Mouse (Mus musculus) intestine, postnatal 0 days (tissue): ENCODE data around the gene Ackr2. TPM values are rescaled to one million over a fixed set of nuclear protein-coding genes. Genes with fewer than 3 reads are reported as not detected.

ENCODE experiments used
- ATAC-seq: fragments of 200-750 bp; cut with Nextera tagmentation; 2 replicates; pipeline ENCODE4 v1.8.0; 2017; ENCODE audit warnings: mild to moderate bottlenecking, moderate TSS enrichment, moderate library complexity
- H3K27ac ChIP-seq: fragments of 300-500 bp; sonication (generic); 2 replicates; pipeline ENCODE4 v1.5.1; 2014; ENCODE audit warnings: mild to moderate bottlenecking, low read depth, low read length, moderate library complexity
- H3K27me3 ChIP-seq: fragments of 300-500 bp; sonication (generic); replicated peaks from 2 replicates; pipeline ENCODE4 v1.6.1; 2014; ENCODE audit warnings: low read length, mixed read lengths; ENCODE audit not compliant: control insufficient read depth, insufficient read depth
- H3K36me3 ChIP-seq: fragments of 300-500 bp; sonication (generic); 2 replicates; pipeline ENCODE4 v1.6.1; 2014; ENCODE audit warnings: mild to moderate bottlenecking, moderate library complexity; ENCODE audit not compliant: control insufficient read depth, insufficient read depth
- H3K4me1 ChIP-seq: fragments of 300-500 bp; sonication (generic); replicated peaks from 2 replicates; pipeline ENCODE4 v1.6.1; 2014; ENCODE audit warnings: antibody characterized with exemption, low read length, mixed read lengths; ENCODE audit not compliant: control insufficient read depth, insufficient read depth
- H3K4me2 ChIP-seq: fragments of 300-500 bp; sonication (generic); replicated peaks from 2 replicates; pipeline ENCODE4 v1.6.1; 2014; ENCODE audit warnings: low read depth, mild to moderate bottlenecking, moderate library complexity
- H3K4me3 ChIP-seq: fragments of 300-500 bp; sonication (generic); 2 replicates; pipeline ENCODE4 v1.5.1; 2014; ENCODE audit warnings: low read depth, low read length
- H3K9ac ChIP-seq: fragments of 300-500 bp; sonication (generic); 2 replicates; pipeline ENCODE4 v1.6.1; 2014; ENCODE audit warnings: mild to moderate bottlenecking, low read depth, low read length
- H3K9me3 ChIP-seq: fragments of 300-500 bp; sonication (generic); 2 replicates; pipeline ENCODE4 v1.6.1; 2016; ENCODE audit warnings: mixed run types; ENCODE audit not compliant: control insufficient read depth
- CTCF ChIP-seq: sonication (generic); IDR thresholded peaks from 2 replicates; pipeline ENCODE4 v1.5.1; 2016; ENCODE audit warnings: low read depth, mild to moderate bottlenecking, control low read depth, antibody characterized with exemption, moderate library complexity
- WGBS: fragments of 180-500 bp; shearing (Covaris S2); extraction: QIAGEN DNeasy Blood & Tissue Kit; methylation state at CpG from one replicate; pipeline ENCODE4 v1.1.7; 2014; 5-methylcytosine and 5-hydroxymethylcytosine counted together
- polyA plus RNA-seq: library from polyadenylated mRNA; unstranded; fragments of >200 nt; fragmentation: Nextera tagmentation; extraction: Ambion mirVana; gene quantifications from 2 replicates; pipeline ENCODE4 v1.2.1, GENCODE M21; 2015

Ackr2 gene
- polyA plus RNA-seq, 1 experiment from 2014 or later = 1.1 TPM

DNA sequence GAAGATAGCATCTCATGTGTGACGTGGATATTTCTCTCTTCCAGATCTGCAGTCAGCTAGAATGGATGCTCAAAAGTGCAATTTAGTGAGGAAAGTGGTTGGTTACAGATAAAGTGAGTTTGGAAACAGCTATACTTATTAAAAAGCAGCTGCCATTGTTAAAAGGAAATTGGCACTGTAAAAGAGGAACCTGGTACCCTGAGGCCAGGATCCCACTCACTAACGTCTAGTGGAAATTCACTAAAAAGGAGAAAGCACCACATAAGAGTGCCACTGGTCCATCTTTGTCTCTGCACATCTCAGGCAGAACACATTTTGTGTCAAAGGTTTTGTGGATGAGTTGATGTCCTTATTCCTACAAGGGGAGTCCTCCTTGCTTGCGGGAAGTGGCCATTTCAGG lies 45.5 kb downstream of the Ackr2 start:
- no peak for ATAC-seq
- Histone ChIP-seq H3K27me3 (no peaks in the 10 kb centered on the region), H3K4me3 (no peak overlapping the region), H3K9ac (no peak overlapping the region), H3K4me1 (no peaks in the 10 kb centered on the region), H3K36me3 (no peaks in the 10 kb centered on the region), H3K27ac (no peak overlapping the region), H3K9me3 (no peaks in the 10 kb centered on the region), H3K4me2 (no peak overlapping the region)
- no peak for TF ChIP-seq CTCF
- WGBS = 80% methylated on average over 3 of the region's 3 CpGs

DNA sequence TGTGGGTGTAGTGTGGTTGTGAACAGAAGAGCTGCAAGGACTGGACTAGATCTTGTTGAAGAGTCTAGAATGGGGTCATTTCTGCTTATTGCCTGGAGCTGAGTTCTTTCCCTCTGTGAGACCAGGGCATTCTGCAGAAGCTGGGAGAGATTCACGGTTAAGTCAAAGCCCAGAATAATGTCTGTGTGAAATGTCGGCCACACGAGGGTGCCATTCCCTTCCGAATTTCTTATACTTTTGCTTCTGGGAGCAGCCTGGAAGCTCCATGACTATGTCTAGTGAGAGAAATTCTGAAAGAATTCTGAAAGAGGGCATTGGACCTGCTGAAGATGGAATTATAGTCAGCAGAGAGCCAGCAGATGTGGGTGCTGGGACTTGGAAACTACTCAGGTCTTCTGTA lies 49.6 kb downstream of the Ackr2 start:
- H3K9ac ChIP-seq = no peak overlapping the region
- H3K9me3 ChIP-seq = no peaks in the 10 kb centered on the region
- H3K36me3 ChIP-seq = no peaks in the 10 kb centered on the region
- H3K4me3 ChIP-seq = no peak overlapping the region
- WGBS = 1% methylated on average over 4 of the region's 4 CpGs
- H3K4me2 ChIP-seq = no peak overlapping the region
- peaks cover 5% of the 10 kb centered on the region; the same call in 1 of the 2 replicates for H3K4me1 ChIP-seq
- TF ChIP-seq CTCF = peak; percentile 80
- no peaks in the 10 kb centered on the region for H3K27me3 ChIP-seq
- ATAC-seq = no peak
- no peak overlapping the region for H3K27ac ChIP-seq

DNA sequence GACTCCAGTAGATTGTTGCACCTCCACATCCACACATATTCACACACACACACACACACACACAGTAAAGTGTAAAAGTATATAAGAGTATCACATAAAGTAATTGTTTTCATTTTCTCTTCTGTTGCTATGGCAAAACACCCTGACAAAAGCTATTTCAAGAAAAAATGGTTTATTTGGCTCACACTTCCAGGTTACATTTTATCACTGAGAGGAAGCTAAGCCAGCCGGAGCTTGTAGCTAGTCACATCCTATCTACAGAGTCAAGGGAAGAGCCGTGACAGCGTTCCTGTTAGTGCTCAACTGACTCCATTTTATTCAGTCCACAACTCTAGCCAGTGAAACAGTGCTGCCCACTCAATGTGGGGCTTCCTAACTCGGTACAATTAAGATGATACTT lies 50.3 kb downstream of the Ackr2 start:
- no peaks in the 10 kb centered on the region for H3K36me3 ChIP-seq
- no peak overlapping the region for H3K4me2 ChIP-seq
- no peaks in the 10 kb centered on the region for H3K9me3 ChIP-seq
- no peak overlapping the region for H3K27ac ChIP-seq
- TF ChIP-seq CTCF = no peak
- H3K27me3 ChIP-seq = no peaks in the 10 kb centered on the region
- peaks cover 5% of the 10 kb centered on the region; the same call in 1 of the 2 replicates for H3K4me1 ChIP-seq
- no peak overlapping the region for H3K4me3 ChIP-seq
- H3K9ac ChIP-seq = no peak overlapping the region
- ATAC-seq = no peak
- 64% methylated on average over 4 of the region's 4 CpGs for WGBS

DNA sequence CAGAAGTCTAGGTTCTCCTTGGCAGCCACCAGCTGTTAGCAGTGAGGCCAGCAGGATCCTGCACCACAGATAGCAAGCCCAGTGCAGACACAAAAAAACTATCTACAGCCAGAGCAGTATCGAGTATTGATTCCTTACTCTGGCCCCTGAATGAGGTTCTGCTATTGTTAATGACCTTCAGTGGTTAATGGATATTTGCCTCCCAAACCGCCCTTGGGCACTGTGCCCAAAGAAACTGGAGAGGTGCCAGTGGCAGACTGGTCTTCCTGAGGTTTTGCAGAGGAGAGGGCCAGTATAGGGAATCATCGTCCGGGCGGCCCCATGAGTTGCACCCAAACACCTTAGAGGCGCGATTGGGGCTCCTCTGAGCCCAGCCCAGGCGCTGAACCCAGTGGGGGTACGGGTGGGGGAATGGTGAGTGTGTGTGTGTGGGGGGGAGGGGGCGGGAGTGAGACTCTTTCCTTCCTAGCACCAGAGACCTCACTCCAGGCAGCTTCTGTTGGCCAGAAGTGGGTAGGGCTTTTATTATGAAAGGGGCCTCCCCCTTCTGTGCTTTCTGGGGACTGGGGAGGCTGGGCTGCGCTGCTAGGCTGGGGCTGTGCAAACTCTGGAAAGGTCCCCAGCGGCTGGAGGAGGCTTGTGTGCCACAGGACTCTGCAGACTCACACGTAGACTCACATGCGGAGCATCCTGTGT lies 52.4 kb downstream of the Ackr2 start, which contains the start of gene Fam198a:
Fam198a (plus strand) TSS at position 571 of the 696 bp plus-strand sequence.
- no peak for TF ChIP-seq CTCF
- H3K27me3 ChIP-seq = no peaks in the 10 kb centered on the region
- no peak within 1 kb of the TSS; the same call in 1 of the 2 replicates for H3K27ac ChIP-seq
- 5% methylated on average over 14 of the region's 14 CpGs for WGBS
- H3K4me1 ChIP-seq = peaks cover 5% of the 10 kb centered on the region; the same call in 1 of the 2 replicates
- peak within 1 kb of the TSS; percentile 64 for H3K4me2 ChIP-seq
- H3K9ac ChIP-seq = 0 out of 2 replicates have a peak within 1 kb of the TSS, but pooled peaks have one; percentile 18
- H3K4me3 ChIP-seq = peak within 1 kb of the TSS; percentile 32
- no peaks in the 10 kb centered on the region for H3K36me3 ChIP-seq
- H3K9me3 ChIP-seq = no peaks in the 10 kb centered on the region
- peak; percentile 84 for ATAC-seq

GRCm38 (mm10) chr9:121951114-121951423 lies 52.9 kb downstream of the Ackr2 start:
- H3K4me2 ChIP-seq = peak overlapping the region; percentile 64
- peaks cover 5% of the 10 kb centered on the region; the same call in 1 of the 2 replicates for H3K4me1 ChIP-seq
- no peak overlapping the region for H3K27ac ChIP-seq
- peak overlapping the region; percentile 32 for H3K4me3 ChIP-seq
- H3K9ac ChIP-seq = 0 out of 2 replicates have a peak overlapping the region, but pooled peaks have one; percentile 18
- WGBS = 21% methylated on average over 4 of the region's 4 CpGs
- ATAC-seq = no peak
- H3K36me3 ChIP-seq = no peaks in the 10 kb centered on the region
- TF ChIP-seq CTCF = peak; percentile 21; the same call in 1 of the 2 replicates
- H3K27me3 ChIP-seq = no peaks in the 10 kb centered on the region
- no peaks in the 10 kb centered on the region for H3K9me3 ChIP-seq

GRCm38 (mm10) chr9:121952596-121952995 lies 54.4 kb downstream of the Ackr2 start:
- H3K27ac ChIP-seq = no peak overlapping the region
- no peak overlapping the region for H3K4me2 ChIP-seq
- H3K4me3 ChIP-seq = no peak overlapping the region
- peaks cover 5% of the 10 kb centered on the region; the same call in 1 of the 2 replicates for H3K4me1 ChIP-seq
- no peak for ATAC-seq
- H3K27me3 ChIP-seq = no peaks in the 10 kb centered on the region
- 86% methylated on average over 6 of the region's 6 CpGs for WGBS
- no peaks in the 10 kb centered on the region for H3K9me3 ChIP-seq
- no peak overlapping the region for H3K9ac ChIP-seq
- TF ChIP-seq CTCF = no peak
- no peaks in the 10 kb centered on the region for H3K36me3 ChIP-seq
